ENCODE assay signal across 8 mouse cellular contexts in genomic region chr6:33059735-33060576, GRCm38 (mm10). TPM values are rescaled to one million over a fixed set of nuclear protein-coding genes. Genes with fewer than 3 reads are reported as not detected.
DNase-seq lines count a peak whose midpoint lies in the region; ATAC-seq lines count a peak whose summit lies in the region.

TSS of gene Chchd3 (minus strand) at chr6:33060260.

- DNase-seq in adrenal gland, adult (ENCODE audit: inconsistent age in 2 of 2, low spot score in 1 of 2), result peak; percentile 97 to 99
- peak; percentile 99 for DNase-seq in embryo, embryonic 10.5 days (ENCODE audit: low spot score)
- DNase-seq in gastrocnemius, postnatal 14 days, result peak; percentile 97
- DNase-seq in left cerebral cortex, postnatal 10 days (ENCODE audit: extremely low spot score in 1 of 2, low spot score in 2 of 2), result peak; percentile 97 to 99
- DNase-seq in right cerebral cortex, postnatal 25 days, result peak; percentile 93
- DNase-seq in urinary bladder, postnatal 4 days (ENCODE audit: low spot score in 2 of 2), result peak; percentile 93 to 94

- intact Hi-C loops in gastrocnemius, postnatal 14 days (cut with DNase I; ENCODE audit: low total_unique reads), result no loop called here
- intact Hi-C loops in left cerebral cortex, postnatal 10 days (cut with DNase I), result no loop called here

- peak; percentile 99 for ATAC-seq in inflammation-experienced regulatory T-cells, adult 6 months
- ATAC-seq in megakaryocyte-erythroid progenitor cell, adult 5-6 weeks (replicated peaks; ENCODE audit: low FRiP score, low TSS enrichment, poor library complexity, severe bottlenecking), result peak; percentile 97

RNA-seq across cellular contexts. Expression of gene Chchd3, which starts in this region (rescaled TPM):
- total RNA-seq in gastrocnemius, postnatal 14 days (2021), result 100 to 1,000 TPM; 292 to 315 TPM
- polyA plus RNA-seq in inflammation-experienced regulatory T-cells, adult 6 months (2017; shearing (Covaris generic)), result 100 to 1,000 TPM in 2 of 3 experiments, 10 to 100 TPM in 1; 94.5 to 119 (median 110) TPM
- total RNA-seq in left cerebral cortex, postnatal 10 days (2021), result 10 to 100 TPM; 88.4 to 89.6 TPM
- 125 and 156 TPM in 2 replicates for total RNA-seq in megakaryocyte-erythroid progenitor cell, adult 5-6 weeks (2014; fragmentation: Nextera tagmentation)
- 350 and 422 TPM in 2 replicates for total RNA-seq in megakaryocyte-erythroid progenitor cell, adult 5-6 weeks (2017)

Comparison
In these comparisons a context has a peak if more than half of its experiments do, and no peak if none do; other contexts are left out.
1. Peak in every context shown above with its lines: DNase-seq and ATAC-seq.